Mouse (Mus musculus) CH12.LX (cell line): ENCODE measurements around the gene Rnf5.

Source experiments
- CTCF ChIP-seq, 2 experiments: IDR thresholded peaks in 1 of 2; conservative IDR thresholded peaks in 1 of 2; 2 replicates each; pipeline ENCODE4 v1.5.1; 2011 to 2012; ENCODE audit warnings: low read depth in 2 of 2, low read length in 2 of 2, improper control_type of control experiment in 1 of 2, inconsistent platforms in 1 of 2, mild to moderate bottlenecking in 1 of 2, moderate library complexity in 1 of 2
- MAX ChIP-seq: IDR thresholded peaks from 2 replicates; pipeline ENCODE4 v1.6.1; 2011; ENCODE audit warnings: low read length, improper control_type of control experiment
- NELFE ChIP-seq: IDR thresholded peaks from 2 replicates; pipeline ENCODE4 v1.6.1; 2011; ENCODE audit warnings: low read depth, low read length, improper control_type of control experiment
- POLR2A ChIP-seq: IDR thresholded peaks from 2 replicates; pipeline ENCODE4 v1.6.1; 2011; ENCODE audit warnings: low read depth, mild to moderate bottlenecking, improper control_type of control experiment, low read length
- ZNF384 ChIP-seq: IDR thresholded peaks from 2 replicates; pipeline ENCODE4 v1.6.1; 2012; ENCODE audit warnings: low read depth, low read length, improper control_type of control experiment, inconsistent platforms

DNA sequence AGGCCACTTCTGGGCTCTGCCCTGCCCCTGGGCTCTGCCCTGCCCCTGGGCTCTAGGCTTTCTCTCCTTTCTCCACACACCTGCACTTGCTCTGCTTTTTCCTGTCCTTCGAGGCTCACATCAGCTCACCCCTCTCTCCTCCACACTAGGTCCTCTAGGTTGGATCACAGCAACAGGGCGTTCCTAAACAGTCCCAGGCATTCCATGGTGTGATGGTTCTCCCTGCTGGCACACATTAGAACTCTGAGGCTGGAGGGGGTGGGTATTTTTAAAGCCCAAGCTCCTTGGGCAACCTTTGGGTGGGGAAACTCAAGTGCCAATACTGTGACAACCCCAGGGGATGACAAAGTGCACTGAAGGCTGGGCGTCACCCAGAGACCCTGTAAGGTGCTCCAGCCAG, 34.0 kb upstream of the Rnf5 start:
- TF ChIP-seq ZNF384: no peak
- no peak for TF ChIP-seq CTCF (conservative IDR thresholded peaks at IDR 0.05 in 1 of 2, IDR thresholded peaks at IDR 0.05 in 1 of 2; ENCODE audit: low read depth in 2 of 2, low read length in 2 of 2)
- no peak for TF ChIP-seq MAX
- no peak for TF ChIP-seq POLR2A
- no peak for TF ChIP-seq NELFE
